Mouse (Mus musculus) CD4-positive helper T cell, adult 2 months (primary cell): ENCODE results near the gene Trim71.
A peak's percentile ranks its signal among the peaks of the same experiment; 100 is the strongest.

Experiments
- DNase-seq: peaks from one replicate; pipeline ENCODE4 v3.0.0-alpha.2; 2012; ENCODE audit warnings: low read depth, missing footprints, low spot score

Gene Trim71

DNA sequence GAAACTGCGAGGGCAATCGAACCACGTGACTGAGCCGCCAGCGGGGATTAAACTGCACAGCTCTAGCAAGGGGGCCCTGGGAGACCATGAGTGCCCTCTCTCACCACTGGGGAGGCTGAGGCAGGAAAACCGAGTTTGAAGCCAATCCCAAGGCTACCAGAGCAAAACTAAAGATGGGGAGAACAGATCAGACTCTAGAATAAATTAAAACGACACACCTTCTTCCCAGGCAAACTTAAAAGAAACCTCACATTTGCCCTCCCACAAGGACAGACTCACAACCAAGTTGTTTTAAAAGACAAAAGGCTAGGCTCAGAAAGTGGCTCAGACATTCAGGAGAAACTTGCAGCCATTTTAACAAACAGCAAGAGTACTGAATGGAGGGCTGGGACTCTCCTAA, 7.1 kb downstream of the Trim71 start:
- DNase-seq: no peak

DNA sequence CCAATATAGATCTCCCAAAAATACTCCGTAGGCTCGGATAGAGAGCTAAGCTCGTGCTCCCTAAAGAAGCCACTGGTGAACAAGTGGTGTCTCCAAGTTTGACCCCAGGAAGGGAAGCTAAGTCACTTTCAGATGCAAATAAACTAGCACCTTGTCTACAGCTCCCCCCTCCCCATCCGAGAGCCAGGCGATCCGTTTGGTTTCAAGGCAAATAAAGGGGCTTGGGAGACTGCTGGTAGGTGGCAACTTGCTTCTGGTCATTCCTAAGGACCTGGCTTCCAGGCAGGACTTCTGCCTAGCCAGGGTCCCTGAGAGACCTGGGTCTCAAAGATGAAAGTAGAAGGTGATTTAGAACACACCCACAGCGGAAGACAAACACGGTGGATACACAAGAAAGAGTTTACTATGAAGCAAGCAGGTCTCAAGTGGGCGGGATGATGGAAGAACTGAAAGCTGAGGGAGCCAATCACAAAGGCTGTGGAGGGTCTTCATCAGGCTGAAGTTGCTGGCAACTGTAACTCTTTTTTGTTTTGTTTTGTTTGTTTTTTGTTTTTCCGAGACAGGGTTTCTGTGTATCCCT, 7.8 kb downstream of the Trim71 start:
- DNase-seq: no peak

DNA sequence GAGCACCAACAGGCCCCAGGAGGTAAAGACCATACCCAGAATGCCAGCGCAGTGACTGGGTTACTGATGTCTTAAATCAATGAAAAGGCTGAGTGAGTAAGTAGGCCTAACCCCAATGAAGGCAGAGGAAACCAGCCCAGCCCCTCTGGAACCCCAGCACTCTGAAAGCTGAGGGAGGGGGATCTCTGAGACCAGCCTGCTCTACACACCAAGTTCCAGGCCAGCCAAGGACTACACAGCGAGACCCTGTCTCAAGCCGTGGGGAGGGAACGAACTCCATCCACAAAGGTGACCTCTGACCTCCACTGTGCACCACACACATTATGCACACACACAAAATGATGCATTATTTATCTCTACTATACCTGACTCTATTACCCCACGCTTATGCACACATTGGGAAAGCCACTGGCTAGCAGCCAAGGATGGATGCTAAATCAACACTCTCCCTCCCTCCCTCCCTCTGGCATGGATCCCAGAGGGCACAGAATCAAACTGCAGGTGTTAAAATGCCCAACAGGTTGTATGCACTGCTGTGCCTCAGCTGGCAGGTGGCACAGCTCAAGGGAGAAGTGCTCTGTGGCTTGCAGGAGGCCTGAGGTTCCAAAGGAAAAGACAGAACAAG, 9.7 kb downstream of the Trim71 start:
- DNase-seq: no peak

DNA sequence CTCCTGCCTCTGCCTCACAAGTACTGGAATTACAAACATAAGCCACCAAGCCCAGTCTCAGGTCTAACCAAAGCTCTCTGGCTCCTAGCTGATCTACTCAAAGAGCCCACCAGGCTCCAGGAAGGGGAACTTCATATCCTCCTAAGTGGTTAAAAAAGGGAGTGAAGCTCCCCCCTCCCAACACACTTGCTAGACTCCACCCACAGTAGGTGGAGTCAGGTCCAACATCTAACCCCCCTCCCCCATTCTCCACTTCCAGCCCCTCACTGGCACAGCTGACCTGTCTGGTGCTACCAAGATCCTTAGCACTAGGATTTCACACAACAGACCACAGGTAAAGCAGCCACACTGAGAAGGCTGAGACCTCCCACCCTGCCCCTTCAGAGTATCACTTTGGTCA, 10.3 kb downstream of the Trim71 start:
- no peak for DNase-seq

DNA sequence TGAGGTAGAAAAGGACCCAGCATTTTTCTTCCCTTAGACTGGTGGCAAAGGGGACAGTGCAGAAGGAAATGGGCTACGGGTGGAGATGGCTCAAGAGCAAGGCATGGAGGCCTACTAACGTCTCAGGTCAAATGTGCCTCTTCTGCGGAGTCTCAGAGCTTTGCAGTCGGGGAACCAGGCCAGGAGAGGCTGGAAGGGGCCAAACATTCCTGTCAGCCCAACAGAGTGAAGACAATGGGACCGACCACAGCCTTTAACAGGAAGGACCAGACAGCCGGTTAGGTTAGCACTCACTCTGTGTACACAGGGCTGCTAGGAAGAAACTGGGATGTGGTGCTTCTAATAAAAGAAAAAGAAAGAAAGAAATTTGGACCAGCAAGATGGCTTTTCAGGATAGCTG, 14.1 kb downstream of the Trim71 start:
- no peak for DNase-seq

DNA sequence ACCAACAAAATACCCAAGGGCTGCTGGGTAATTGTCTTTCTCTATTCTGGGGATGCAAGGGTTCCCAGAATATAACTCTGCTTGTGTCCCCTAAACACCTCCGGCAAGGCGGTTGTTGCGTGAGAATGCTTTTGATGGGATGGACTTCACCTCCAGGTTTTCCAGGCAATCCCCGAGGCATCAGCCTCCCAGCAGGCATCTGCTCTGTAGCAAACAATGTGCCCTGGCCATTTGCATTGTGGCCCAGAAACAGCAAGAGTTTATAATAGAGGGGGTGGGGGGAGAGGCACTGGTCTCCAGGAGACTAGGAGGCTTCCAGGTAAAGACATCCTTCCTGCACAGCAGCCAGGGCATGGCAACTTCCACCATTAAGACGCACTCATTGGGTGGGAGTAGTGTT, 15.1 kb downstream of the Trim71 start:
- DNase-seq: no peak

DNA sequence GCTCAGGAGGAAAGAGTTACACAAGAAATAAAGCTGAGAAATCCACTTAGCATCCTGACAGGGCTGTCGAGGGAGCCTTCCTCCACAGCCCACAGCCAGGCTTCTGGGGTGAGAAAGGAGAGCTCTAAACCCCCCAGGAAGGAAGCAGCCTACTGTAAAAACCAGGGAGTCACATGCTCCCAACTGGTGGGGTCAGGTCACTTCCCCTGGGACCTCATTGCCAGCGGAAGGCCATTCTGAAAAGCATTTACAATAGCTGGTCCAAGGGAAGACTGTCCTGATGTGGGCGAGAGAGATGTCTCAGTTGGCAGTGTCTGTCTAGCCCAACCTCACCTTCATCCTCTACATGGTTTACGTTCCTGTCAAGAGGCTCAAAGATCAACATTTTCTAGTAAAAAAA, 15.7 kb downstream of the Trim71 start:
- DNase-seq: no peak

DNA sequence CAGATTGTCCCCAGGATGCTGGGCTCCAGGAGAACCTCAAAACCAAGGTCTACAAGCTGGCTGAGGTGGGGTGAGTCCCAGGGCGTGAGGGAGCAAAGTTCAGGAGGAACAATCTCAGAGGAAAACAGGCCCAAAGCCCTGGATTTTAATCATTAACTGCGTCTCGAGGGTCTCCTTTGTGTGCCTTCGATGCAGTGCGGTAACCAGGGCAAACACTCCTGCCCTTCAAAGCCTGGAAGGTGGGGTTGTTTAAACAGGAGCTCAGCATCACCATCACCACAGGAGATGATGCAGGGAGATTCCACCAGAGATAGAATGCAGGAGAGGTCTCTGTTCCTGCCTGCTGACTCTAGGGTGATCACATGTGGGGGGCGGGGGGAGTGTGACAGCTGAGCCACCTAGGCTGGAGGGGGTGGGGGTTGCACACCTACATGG, 16.5 kb downstream of the Trim71 start:
- peak; percentile 13 for DNase-seq

DNA sequence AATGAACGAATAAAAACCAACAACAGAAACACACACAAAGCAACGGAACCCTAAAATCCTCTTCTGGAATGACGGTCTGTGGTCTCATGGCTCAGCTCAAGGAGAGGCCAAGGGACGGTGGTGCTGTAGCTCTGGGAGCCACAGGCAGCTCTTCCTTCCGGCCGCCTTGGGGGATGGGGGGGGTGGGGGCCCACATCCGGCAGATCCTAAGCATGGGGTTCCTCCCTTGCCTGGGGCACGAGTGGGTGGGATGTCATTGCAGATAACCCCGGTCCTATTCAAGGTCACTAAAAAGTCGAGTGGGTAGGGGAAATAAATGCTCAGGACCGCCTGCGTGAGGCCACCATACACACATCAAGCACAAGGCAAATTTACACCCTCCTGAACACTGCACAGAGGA, 17.4 kb downstream of the Trim71 start:
- DNase-seq: peak; percentile 69

DNA sequence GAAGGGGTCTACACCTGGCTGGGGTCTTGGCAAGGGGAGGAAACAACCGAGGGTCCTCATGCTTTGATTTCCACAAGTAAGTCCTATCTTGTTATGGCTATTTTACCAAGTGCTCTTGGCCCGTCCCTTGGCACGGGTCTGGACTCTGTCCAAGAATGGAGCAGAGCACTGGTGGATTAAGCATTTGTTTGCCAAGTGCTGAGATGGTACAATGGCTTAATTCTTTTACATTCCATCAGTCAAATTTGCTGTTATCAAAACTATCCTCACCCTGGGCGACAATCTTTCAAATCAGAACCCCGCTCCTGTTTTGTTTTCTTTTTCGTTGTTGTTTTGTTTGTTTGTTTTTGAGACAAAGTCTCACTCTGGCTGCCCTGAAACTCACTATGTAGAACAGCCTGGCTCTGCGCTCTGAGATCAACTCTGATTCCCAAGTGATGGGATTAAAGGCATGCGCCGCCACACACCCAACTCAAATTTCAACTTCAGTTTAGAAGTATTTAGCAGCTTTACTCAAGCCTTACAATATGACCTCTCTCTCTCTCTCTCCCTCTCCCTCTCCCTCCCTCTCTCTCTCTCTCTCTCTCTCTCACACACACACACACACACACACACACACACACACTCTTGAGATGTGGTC, 19.3 kb downstream of the Trim71 start:
- DNase-seq: no peak

DNA sequence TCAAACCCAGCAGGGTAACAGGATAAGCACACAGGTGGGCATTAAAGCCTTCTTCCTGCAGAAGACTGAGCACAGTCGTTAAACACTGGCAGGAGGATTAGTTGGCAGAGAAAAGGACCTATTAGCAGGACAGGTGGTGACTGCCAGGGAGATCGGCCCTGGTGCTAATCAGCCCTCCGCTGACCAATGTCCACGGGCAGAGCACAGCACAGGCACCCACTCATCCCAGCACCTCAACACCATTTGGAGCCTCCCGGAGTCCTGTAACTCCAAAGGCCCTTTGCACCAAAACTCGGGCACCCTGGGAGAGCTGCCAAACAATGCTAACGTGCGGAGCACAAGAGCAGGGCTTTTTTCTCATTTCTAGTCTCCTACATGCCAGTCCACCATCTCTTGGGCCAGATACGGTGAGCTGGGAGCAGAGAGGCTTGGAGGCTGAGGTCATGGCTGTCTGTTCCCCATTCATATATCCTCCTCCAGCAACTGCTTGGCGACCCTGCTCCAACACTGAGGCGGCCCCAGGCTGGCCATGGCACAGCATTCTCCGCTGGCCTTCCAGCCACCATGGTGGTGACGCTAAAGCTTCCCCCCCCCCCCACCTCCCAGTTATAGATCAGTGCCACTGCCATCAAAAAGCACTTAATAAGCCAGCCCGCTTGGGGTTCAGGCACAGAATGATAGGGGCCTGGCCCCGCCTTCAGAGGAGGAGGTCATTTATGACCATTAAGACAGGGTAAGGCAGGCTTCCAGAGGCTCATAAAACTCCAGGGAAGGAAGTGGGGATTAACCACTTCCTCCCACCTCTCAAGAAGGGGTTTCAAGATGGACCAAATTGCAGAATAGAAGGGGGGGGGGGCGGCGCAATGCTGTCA, 20.1 kb downstream of the Trim71 start:
- DNase-seq: no peak

DNA sequence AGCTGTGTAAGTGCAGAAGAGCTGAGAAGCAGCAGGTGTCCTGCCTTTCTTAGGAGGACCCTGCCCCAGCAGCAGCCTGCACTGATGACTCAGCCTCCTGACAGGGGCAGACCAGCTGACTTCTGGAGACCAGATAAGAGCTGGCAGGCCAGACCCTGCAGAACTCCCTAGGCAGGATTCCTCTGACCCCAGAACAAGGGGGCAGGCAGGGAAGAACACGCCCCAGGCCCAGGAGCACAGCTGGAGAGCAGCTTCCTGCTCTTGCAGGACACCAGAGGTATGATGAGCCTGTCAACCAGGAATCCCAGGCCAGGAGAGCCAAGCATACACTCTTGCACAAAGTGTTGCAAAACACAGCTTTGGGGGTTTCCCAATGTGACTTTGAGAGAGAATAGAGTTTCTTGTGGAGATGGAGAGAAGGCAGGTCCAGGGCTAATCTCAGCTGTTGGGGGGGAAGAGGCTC, 22.9 kb downstream of the Trim71 start:
- no peak for DNase-seq

DNA sequence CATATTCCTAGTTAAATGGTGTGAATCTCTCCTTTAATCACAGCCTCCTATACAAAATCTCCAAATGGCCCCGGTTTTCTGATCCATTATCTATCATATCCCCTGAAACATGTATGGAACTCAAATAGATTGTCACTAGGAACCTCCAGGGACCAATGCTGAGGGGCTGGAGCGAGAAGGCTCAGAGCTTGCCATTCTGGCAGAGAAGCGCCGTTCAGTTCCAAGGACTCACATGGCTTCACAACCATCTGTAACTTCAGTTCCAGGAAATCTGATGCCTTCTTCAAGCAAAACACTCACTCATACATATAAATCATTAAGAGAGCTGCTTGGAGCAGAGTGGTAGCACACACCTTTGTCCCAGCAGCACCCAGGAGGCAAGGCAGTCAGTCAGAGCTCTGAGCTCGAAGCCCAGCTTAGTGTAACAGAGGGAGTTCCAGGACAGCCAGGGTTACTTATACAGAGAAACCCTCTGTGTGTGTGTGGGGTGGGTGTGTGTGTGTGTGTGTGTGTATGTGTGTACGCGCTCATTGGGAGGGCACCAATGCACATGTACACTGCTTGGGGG, 25.1 kb downstream of the Trim71 start:
- DNase-seq: no peak

DNA sequence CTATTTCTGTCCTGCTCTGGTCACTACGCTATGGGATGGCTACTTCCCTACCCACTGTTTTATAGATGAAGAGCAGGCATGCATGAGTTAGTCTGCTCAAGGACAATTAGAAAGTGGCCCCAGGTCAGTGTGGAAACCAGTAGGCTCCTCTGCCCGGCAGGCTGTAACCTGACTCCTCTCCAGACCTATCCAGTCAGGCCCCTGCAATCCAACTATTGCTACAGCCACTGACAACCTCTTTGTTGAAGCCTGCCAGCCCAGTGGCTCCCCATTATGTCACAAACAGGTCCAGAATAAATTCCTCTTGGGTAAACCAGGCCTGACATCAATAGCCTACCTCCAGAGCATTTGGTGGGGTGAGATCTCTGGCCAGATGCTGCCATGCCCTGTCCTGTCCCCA, 27.5 kb downstream of the Trim71 start:
- DNase-seq: no peak

DNA sequence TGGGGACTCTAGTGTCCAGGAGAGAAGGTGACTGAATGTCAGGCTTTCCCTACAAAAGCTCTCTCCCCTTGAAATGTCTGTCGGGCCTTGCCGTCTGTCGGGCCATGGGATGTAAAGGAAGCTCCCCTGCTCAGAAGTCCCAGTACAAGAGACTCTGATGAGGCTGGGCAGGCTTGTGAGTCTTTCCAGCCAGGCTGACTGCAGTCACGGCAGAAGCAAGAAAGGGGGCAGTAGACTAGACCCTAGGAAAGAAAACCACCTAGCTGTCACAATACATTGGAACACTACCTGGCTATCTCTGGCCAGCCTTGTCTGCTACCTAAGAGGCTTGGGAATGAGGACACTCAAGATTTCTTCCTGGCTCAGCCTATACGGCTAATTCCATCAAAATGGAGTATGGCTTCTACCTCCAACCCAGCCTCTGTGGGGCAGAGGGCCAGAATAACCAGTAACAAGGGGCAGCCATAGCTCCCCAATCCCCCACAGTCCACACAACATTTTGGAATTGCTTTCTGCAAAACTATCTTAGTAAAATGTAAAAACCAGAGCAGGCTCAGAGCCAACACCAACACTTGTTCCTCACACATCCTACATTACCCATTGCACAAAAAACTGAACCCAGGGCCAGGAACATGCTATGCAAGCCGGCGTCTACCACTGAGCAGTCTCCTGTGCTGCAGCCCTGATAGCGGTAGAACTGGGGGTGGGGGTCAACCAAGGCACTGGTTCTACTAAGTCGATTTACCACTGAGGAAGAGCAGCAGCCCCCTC, 29.2 kb downstream of the Trim71 start:
- DNase-seq: no peak

DNA sequence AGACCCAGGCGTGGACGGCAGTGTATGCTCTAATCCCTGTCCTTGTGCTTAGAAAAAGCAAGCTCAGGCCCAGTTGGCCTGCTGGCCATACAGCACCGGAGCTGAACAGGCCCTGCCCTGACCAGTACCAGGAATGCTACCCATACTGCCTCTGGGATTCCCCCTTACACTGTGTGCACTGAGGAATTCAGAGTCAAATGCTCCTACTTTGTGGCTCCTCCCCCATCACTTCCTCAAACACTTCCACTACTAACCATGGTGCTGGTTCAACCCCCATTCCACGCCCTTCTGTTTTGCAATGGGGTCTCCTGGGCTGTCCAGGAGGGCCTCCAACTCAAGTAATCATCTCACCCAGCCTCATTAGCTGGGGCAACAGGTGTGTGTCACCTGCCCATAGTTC, 30.3 kb downstream of the Trim71 start:
- no peak for DNase-seq

DNA sequence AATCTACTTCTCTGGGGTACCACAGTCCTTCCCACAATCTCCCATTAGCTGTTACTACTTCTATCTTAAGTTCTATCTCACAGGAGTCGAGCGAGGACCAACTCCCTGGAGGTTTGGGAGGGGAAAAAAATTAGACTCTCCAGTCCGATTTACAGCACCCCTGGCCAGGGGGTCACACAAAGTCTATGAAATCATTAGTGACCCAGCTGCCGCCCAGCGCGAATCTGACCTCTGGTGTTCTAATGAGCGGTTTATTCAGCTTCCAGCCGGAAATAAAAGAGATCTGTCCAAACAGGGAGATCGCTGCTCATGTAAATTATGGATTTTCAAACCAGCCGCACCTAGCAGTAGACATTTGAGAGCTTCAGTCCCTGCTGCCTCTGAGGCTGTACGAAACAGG, 32.9 kb downstream of the Trim71 start:
- DNase-seq: no peak

DNA sequence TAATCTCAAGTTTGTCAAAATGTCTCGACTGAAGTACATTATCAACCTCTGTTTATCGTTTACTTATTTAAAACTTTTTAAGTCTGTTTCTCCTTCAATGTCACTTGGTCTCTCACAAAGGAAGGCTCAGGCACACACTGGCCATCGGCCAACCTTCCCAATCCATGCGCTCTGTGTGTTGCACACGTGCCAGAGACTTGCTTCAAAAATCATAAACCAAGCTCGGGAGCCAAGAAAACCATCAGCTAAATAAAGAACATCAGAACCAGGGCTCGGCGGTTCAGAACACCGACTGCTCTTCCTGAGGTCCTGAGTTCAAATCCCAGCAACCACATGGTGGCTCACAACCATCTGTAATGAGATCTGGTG, 35.5 kb downstream of the Trim71 start:
- DNase-seq: no peak

DNA sequence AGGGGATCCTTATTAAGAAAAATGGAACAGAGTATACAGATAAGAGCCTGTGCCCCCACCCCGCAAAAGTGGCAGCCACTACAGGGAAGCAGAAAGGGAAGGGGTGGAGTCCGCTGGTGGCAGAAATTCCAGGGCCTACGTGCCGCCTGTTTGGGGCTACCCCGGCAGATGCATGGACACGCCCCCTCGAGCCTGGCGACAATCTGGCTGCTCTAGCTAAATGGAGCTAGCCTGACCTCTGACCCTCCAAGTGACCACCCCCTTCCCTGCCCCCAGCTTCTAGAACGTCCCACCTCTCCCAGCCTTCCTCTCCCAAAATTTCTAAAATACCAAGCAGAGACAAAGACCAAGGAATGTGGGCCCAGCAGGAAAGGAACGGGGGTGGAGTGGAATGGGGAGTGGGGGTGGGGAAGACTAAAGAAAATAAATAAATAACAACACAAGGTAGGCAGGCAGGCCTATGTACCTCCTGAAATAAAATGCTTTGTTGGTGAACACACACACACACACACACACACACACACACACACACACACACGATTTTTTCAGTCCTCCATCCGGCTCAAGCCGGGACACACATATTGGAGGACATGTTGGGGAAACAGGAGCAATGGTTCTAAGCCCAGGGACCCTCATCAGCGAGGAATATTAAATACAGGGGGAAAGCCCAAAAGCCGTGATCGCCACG, 36.0 kb downstream of the Trim71 start:
- DNase-seq: no peak

DNA sequence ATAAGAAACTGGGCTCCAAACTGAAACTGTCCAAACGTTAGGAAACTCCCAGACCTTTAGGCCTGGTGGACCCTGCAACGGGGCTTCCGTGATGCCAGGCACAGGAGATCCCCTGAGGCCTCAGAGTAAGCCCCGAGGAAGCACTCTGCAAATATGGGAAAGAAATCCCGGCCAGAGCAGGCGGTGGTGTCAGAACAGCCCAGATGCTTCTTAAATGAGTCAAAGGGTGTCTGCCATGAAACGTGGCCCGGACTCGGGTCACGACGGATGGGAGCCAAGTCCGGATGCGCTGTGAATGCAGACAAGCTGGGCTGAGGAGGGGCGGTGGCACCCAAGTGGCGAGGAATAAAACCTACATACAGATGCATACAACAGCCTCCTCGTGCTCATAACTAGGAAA, 37.1 kb downstream of the Trim71 start:
- peak; percentile 64 for DNase-seq

DNA sequence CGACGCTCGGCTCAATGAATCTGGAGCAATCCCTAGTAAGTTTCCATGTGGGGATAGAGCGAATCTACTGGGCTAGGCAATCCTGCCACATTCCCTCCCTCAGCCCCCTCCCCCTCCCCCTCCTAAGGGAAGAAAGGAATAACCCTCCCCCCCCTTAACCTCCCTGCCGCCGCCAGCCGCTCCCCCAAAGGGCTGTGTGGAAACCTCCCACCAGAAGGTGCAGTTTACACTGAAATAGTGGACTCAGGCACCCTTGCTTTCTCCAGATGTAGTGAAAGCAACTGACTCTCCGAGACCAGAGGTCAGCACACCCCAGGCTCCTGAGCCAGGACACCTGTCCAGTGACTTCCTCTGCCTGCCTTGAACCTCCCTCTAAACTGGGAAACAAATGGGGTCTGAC, 37.6 kb downstream of the Trim71 start:
- no peak for DNase-seq
